Mouse (Mus musculus) gastrocnemius, adult 8-10 months (tissue): ENCODE measurements around the gene Pdia2. TPM values are rescaled to one million over a fixed set of nuclear protein-coding genes. Genes with fewer than 3 reads are reported as not detected.
"Not testable (repeated sequence)": the region's sequence is repeated elsewhere in the genome, so short reads cannot be mapped to it uniquely, and the experiment has no call there.

Source experiments
- DNase-seq, 2 experiments: peaks; one replicate each; pipeline ENCODE4 v3.0.0; 2022; ENCODE audit warnings: low spot score in 2 of 2
- total RNA-seq, 4 experiments: library from RNA; stranded (reverse); gene quantifications; 2 replicates each; pipeline ENCODE4 v1.2.4; 2022

Gene Pdia2
- total RNA-seq, 4 experiments from 2014 or later: not detected

- no peak for DNase-seq
These were observed 2.2 kb upstream of the Pdia2 start for GRCm38 (mm10) chr17:26200831-26201705.

- no peak for DNase-seq
These were observed 6.3 kb downstream of the Pdia2 start for GRCm38 (mm10) chr17:26192481-26193190.

GRCm38 (mm10) chr17:26191486-26191885 is 7.4 kb downstream of the Pdia2 start:
- not testable (repeated sequence) for DNase-seq

GRCm38 (mm10) chr17:26188091-26188805 is 10.6 kb downstream of the Pdia2 start:
- no peak for DNase-seq

- no peak for DNase-seq
These were observed 11.3 kb downstream of the Pdia2 start for GRCm38 (mm10) chr17:26187592-26187991.

- no peak for DNase-seq
These were observed 17.7 kb downstream of the Pdia2 start for GRCm38 (mm10) chr17:26181179-26181578.

- no peak for DNase-seq
These were observed 20.3 kb downstream of the Pdia2 start for GRCm38 (mm10) chr17:26178611-26179010.

- not testable (repeated sequence) for DNase-seq
These were observed 23.6 kb downstream of the Pdia2 start for GRCm38 (mm10) chr17:26175248-26175647.

GRCm38 (mm10) chr17:26168039-26168438 is 30.8 kb downstream of the Pdia2 start:
- DNase-seq: no peak

- no peak for DNase-seq
These were observed 36.2 kb downstream of the Pdia2 start for GRCm38 (mm10) chr17:26162736-26163135.

- no peak for DNase-seq
These were observed 46.8 kb downstream of the Pdia2 start for GRCm38 (mm10) chr17:26151886-26152630.

GRCm38 (mm10) chr17:26149056-26149455 is 49.8 kb downstream of the Pdia2 start:
- DNase-seq: no peak

Other genes with a start within 250 kb of the Pdia2 start
- gene A930017K11Rik, start 246.5 kb downstream of the Pdia2 start, total RNA-seq: not detected
- gene Capn15, start 213.3 kb downstream of the Pdia2 start, total RNA-seq: 1 to 10 TPM; 2.9 to 5.0 (median 4.1) TPM
- 10 to 100 TPM; 71.4 to 85.9 (median 78.5) TPM for gene Rab11fip3, start 129.5 kb downstream of the Pdia2 start, total RNA-seq
- 1 to 10 TPM; 2.8 to 4.2 (median 2.8) TPM for gene Decr2, start 108.8 kb downstream of the Pdia2 start, total RNA-seq
- gene Nme4, start 103.5 kb downstream of the Pdia2 start, total RNA-seq: 1 to 10 TPM; 1.9 to 4.0 (median 2.8) TPM
- 1 to 10 TPM; 2.6 to 4.1 (median 3.4) TPM for gene Tmem8, start 85.8 kb downstream of the Pdia2 start, total RNA-seq
- 10 to 100 TPM; 62.7 to 72.1 (median 67.6) TPM for gene Mrpl28, start 75.6 kb downstream of the Pdia2 start, total RNA-seq
- gene Axin1, start 60.4 kb downstream of the Pdia2 start, total RNA-seq: 10 to 100 TPM; 15.4 to 19.8 (median 17.7) TPM
- gene Rgs11, start 3.9 kb upstream of the Pdia2 start, total RNA-seq: under 1 TPM; 0.19 to 0.97 (median 0.45) TPM
- gene Arhgdig, start 8.7 kb upstream of the Pdia2 start, total RNA-seq: under 1 TPM; 0.48 to 0.97 (median 0.70) TPM
- 10 to 100 TPM; 71.5 to 95.3 (median 87.8) TPM for gene Fam234a, start 45.2 kb upstream of the Pdia2 start, total RNA-seq
- gene Luc7l, start 53.8 kb upstream of the Pdia2 start, total RNA-seq: 10 to 100 TPM in 3 of 4 experiments, 1 to 10 TPM in 1; 7.1 to 12.7 (median 11.2) TPM
- gene Neurl1b, start 215.7 kb upstream of the Pdia2 start, total RNA-seq: 1 to 10 TPM; 1.9 to 3.5 (median 2.5) TPM